Mouse (Mus musculus): ENCODE results near the gene Nuak1.

Nuak1 gene

GRCm38 (mm10) chr10:84324018-84324417, 116.4 kb downstream of the Nuak1 start:
- DNase-seq = no peak
